Mouse (Mus musculus) MEL (cell line): ENCODE results near the gene Chid1.

Source experiments
- CHD1 ChIP-seq: IDR thresholded peaks from 2 replicates; pipeline ENCODE4 v1.6.1; 2012; ENCODE audit warnings: low read depth, mild to moderate bottlenecking, inconsistent platforms, low read length, improper control_type of control experiment
- CHD2 ChIP-seq: IDR thresholded peaks from 2 replicates; pipeline ENCODE4 v1.6.1; 2011; ENCODE audit warnings: low read length, improper control_type of control experiment
- CTCF ChIP-seq, 3 experiments: IDR thresholded peaks in 2 of 3; conservative IDR thresholded peaks in 1 of 3; 2 replicates each; pipeline ENCODE4 v1.5.1; 2011 to 2012; ENCODE audit warnings: low read length in 3 of 3, low read depth in 2 of 3, mild to moderate bottlenecking in 2 of 3, improper control_type of control experiment in 1 of 3, inconsistent platforms in 1 of 3, mixed read lengths in 1 of 3, moderate library complexity in 1 of 3; ENCODE audit not compliant: control insufficient read depth in 1 of 3, insufficient read depth in 1 of 3, poor library complexity in 1 of 3, severe bottlenecking in 1 of 3
- EP300 ChIP-seq, 2 experiments: IDR thresholded peaks; 2 replicates each; pipeline ENCODE4 v1.6.1; 2011; ENCODE audit warnings: improper control_type of control experiment in 2 of 2, low read length in 2 of 2, low read depth in 1 of 2, mild to moderate bottlenecking in 1 of 2
- KAT2A ChIP-seq: conservative IDR thresholded peaks from 2 replicates; pipeline ENCODE4 v1.6.1; 2012; ENCODE audit warnings: low read depth, low read length, improper control_type of control experiment, inconsistent platforms
- MAX ChIP-seq: IDR thresholded peaks from 2 replicates; pipeline ENCODE4 v1.6.1; 2011; ENCODE audit warnings: low read length, improper control_type of control experiment
- MEF2A ChIP-seq: IDR thresholded peaks from 2 replicates; pipeline ENCODE4 v1.6.1; 2014; ENCODE audit warnings: low read depth, mild to moderate bottlenecking, inconsistent platforms, low read length, improper control_type of control experiment; ENCODE audit not compliant: poor library complexity, insufficient replicate concordance, severe bottlenecking; ENCODE audit errors: extremely low read depth
- MYC ChIP-seq: IDR thresholded peaks from 2 replicates; pipeline ENCODE4 v1.6.1; 2011; ENCODE audit warnings: low read depth, mild to moderate bottlenecking, low read length, improper control_type of control experiment, moderate library complexity
- NRF1 ChIP-seq: IDR thresholded peaks from 2 replicates; pipeline ENCODE4 v1.6.1; 2014; ENCODE audit warnings: low read depth, mild to moderate bottlenecking, inconsistent platforms, low read length, improper control_type of control experiment, moderate library complexity; ENCODE audit not compliant: poor library complexity, insufficient read depth, severe bottlenecking
- POLR2A ChIP-seq, 2 experiments: IDR thresholded peaks; 2 replicates each; pipeline ENCODE4 v1.6.1; 2011 to 2012; ENCODE audit warnings: low read length in 2 of 2, mild to moderate bottlenecking in 2 of 2, control low read depth in 1 of 2, improper control_type of control experiment in 1 of 2, low read depth in 1 of 2, moderate library complexity in 1 of 2; ENCODE audit not compliant: control insufficient read depth in 1 of 2, insufficient read depth in 1 of 2, poor library complexity in 1 of 2
- POLR2AphosphoS2 ChIP-seq: IDR thresholded peaks from 2 replicates; pipeline ENCODE4 v1.6.1; 2011; ENCODE audit warnings: low read length, improper control_type of control experiment
- UBTF ChIP-seq: IDR thresholded peaks from 2 replicates; pipeline ENCODE4 v1.6.1; 2012; ENCODE audit warnings: low read depth, mild to moderate bottlenecking, inconsistent platforms, low read length, improper control_type of control experiment, moderate library complexity, borderline replicate concordance; ENCODE audit not compliant: insufficient read depth
- USF1 ChIP-seq: IDR thresholded peaks from 2 replicates; pipeline ENCODE4 v1.6.1; 2014; ENCODE audit warnings: low read depth, mild to moderate bottlenecking, inconsistent platforms, low read length, improper control_type of control experiment, moderate library complexity
- ZNF384 ChIP-seq: IDR thresholded peaks from 2 replicates; pipeline ENCODE4 v1.6.1; 2012; ENCODE audit warnings: low read depth, mild to moderate bottlenecking, inconsistent platforms, low read length, improper control_type of control experiment

GRCm38 (mm10) chr7:141550464-141550863, 10.8 kb upstream of the Chid1 start:
- TF ChIP-seq CTCF (IDR thresholded peaks at IDR 0.05 in 2 of 3, conservative IDR thresholded peaks at IDR 0.05 in 1 of 3; ENCODE audit: control insufficient read depth in 1 of 3, insufficient read depth in 1 of 3, low read depth in 2 of 3, low read length in 3 of 3, poor library complexity in 1 of 3, severe bottlenecking in 1 of 3) (no peak), MAX (no peak), ZNF384 (no peak), POLR2A (IDR thresholded peaks at IDR 0.05; ENCODE audit: control insufficient read depth in 1 of 2, insufficient read depth in 1 of 2, low read depth in 1 of 2, low read length in 2 of 2, poor library complexity in 1 of 2) (no peak), CHD2 (no peak), MYC (no peak), USF1 (no peak), KAT2A (no peak), MEF2A (no peak), NRF1 (no peak), POLR2AphosphoS2 (no peak), CHD1 (no peak), UBTF (no peak), EP300 (IDR thresholded peaks at IDR 0.05; ENCODE audit: low read depth in 1 of 2, low read length in 2 of 2) (no peak)
